Mouse (Mus musculus) hindbrain, embryonic 15.5 days (tissue): ENCODE data around the gene Fancd2os. TPM values are rescaled to one million over a fixed set of nuclear protein-coding genes. Genes with fewer than 3 reads are reported as not detected.

Experiments used
- polyA plus RNA-seq: library from polyadenylated mRNA; unstranded; fragments of >200 nt; fragmentation: Nextera tagmentation; extraction: Ambion mirVana; gene quantifications from 2 replicates; pipeline ENCODE4 v1.2.1, GENCODE M21; 2015

Gene Fancd2os
- polyA plus RNA-seq, 1 experiment from 2014 or later: not detected

Other genes with a start within 250 kb of the Fancd2os start
- 70.7 and 77.5 TPM in 2 replicates for gene Tada3, start 222.8 kb downstream of the Fancd2os start, polyA plus RNA-seq
- 413 and 423 TPM in 2 replicates for gene Arpc4, start 222.6 kb downstream of the Fancd2os start, polyA plus RNA-seq
- gene Ttll3, start 211.5 kb downstream of the Fancd2os start, polyA plus RNA-seq: 11.1 and 11.3 TPM in 2 replicates
- gene Rpusd3, start 181.4 kb downstream of the Fancd2os start, polyA plus RNA-seq: 18.7 and 23.3 TPM in 2 replicates
- not detected in 2 replicates for gene Cidec, start 165.0 kb downstream of the Fancd2os start, polyA plus RNA-seq
- gene Jagn1, start 158.1 kb downstream of the Fancd2os start, polyA plus RNA-seq: 96.5 and 98.2 TPM in 2 replicates
- gene Il17re, start 142.2 kb downstream of the Fancd2os start, polyA plus RNA-seq: 0.09 and 0.21 TPM in 2 replicates
- gene Il17rc, start 129.3 kb downstream of the Fancd2os start, polyA plus RNA-seq: 3.2 and 4.6 TPM in 2 replicates
- 77.8 and 92.7 TPM in 2 replicates for gene Creld1, start 117.4 kb downstream of the Fancd2os start, polyA plus RNA-seq
- gene Prrt3, start 98.8 kb downstream of the Fancd2os start, polyA plus RNA-seq: 11.3 and 12.6 TPM in 2 replicates
- gene Emc3, start 69.1 kb downstream of the Fancd2os start, polyA plus RNA-seq: 109 and 115 TPM in 2 replicates
- gene Fancd2, start 69.0 kb downstream of the Fancd2os start, polyA plus RNA-seq: 2.0 and 2.6 TPM in 2 replicates
- 244 and 249 TPM in 2 replicates for gene Brk1, start 4.1 kb upstream of the Fancd2os start, polyA plus RNA-seq
- gene Vhl, start 23.2 kb upstream of the Fancd2os start, polyA plus RNA-seq: 71.2 and 78.7 TPM in 2 replicates
- 2.9 and 3.6 TPM in 2 replicates for gene Irak2, start 37.8 kb upstream of the Fancd2os start, polyA plus RNA-seq
- gene Tatdn2, start 96.3 kb upstream of the Fancd2os start, polyA plus RNA-seq: 0.78 and 1.5 TPM in 2 replicates
- 0.71 and 0.78 TPM in 2 replicates for gene Ghrl, start 119.2 kb upstream of the Fancd2os start, polyA plus RNA-seq
- gene Sec13, start 140.0 kb upstream of the Fancd2os start, polyA plus RNA-seq: 200 TPM in 2 replicates